Mouse (Mus musculus) ES-E14 (cell line): ENCODE measurements around the gene Abcf1.

ENCODE experiments used
- CHD2 ChIP-seq: IDR thresholded peaks from 2 replicates; pipeline ENCODE4 v1.6.1; 2014; ENCODE audit warnings: mild to moderate bottlenecking, low read depth, low read length, inconsistent platforms
- MAFK ChIP-seq: IDR thresholded peaks from 2 replicates; pipeline ENCODE4 v1.6.1; 2014; ENCODE audit warnings: mild to moderate bottlenecking, low read depth, low read length, inconsistent platforms; ENCODE audit not compliant: insufficient read depth
- ZNF384 ChIP-seq: IDR thresholded peaks from 2 replicates; pipeline ENCODE4 v1.6.1; 2012; ENCODE audit warnings: low read depth, low read length, inconsistent platforms

DNA sequence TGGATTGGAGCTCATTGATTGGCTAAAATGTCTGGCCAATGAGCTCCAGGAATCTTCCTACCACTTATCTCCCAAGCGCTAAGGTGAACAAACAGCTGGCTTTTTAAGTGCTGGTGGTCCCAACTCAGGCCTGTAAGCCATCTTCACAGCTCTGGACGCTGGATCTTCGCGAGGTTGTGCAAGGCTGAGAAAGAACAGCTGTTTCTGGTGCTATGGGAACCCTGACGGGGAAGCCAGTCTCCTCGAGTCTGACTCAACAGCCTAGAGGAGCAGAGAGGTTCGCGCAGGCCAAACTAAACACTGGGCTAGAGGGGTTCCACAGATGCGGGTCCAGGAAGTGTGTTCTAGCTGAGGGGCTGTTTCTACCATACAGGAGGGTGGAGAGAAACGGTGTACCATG is 22.2 kb upstream of the Abcf1 start:
- TF ChIP-seq ZNF384 (no peak), CHD2 (no peak), MAFK (no peak)
